8 mouse cellular contexts compared by ENCODE assay signal in the genomic region with DNA sequence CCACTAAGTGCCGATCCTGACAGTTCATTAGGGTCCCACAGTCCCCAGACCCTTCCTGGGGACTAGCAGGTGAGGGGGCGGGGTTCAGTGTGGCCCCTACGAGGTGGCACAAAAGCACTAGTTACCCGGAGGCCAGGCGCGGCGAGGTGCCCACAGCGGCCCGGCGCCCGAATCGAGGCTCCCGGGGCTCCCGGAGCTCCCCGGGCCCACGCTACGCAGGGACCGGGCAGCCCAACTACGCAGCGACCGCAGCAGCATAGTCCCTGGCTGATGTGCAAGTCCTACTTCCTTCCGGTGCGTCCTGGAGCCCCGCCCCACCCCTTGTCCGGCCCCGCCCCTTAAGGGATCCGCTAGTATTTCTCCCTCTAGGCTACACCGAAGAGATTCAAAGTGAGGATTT. TPM values are rescaled to one million over a fixed set of nuclear protein-coding genes. Genes with fewer than 3 reads are reported as not detected.
DNase-seq lines count a peak whose midpoint lies in the region; ATAC-seq lines count a peak whose summit lies in the region.

Gene Tk2 (minus strand): TSS at position 283 of the 400 bp plus-strand sequence.

- peak within 1 kb of the TSS; percentile 87 for H3K9ac ChIP-seq in hindbrain, embryonic 13.5 days

- peak; percentile 93 for ATAC-seq in hindbrain, embryonic 13.5 days (ENCODE audit: low FRiP score)

- peaks cover 26% of the 10 kb centered on the region for H3K4me1 ChIP-seq in hindbrain, embryonic 13.5 days (replicated peaks)

- H3K4me2 ChIP-seq in hindbrain, embryonic 13.5 days: peak within 1 kb of the TSS; percentile 91

- H3K9me3 ChIP-seq in hindbrain, embryonic 13.5 days: no peaks in the 10 kb centered on the region

- peak within 1 kb of the TSS; percentile 80 for H3K4me3 ChIP-seq in hindbrain, embryonic 13.5 days

- peak; percentile 81 for DNase-seq in T-cell, adult 2 months (ENCODE audit: low spot score)
- peak; percentile 71 to 85 for DNase-seq in cerebellum, postnatal 25 days
- DNase-seq in frontal cortex, postnatal 25 days (ENCODE audit: low spot score in 2 of 2): peak; percentile 52 to 68
- DNase-seq in layer of hippocampus, postnatal 36 days: peak; percentile 68 to 78
- peak; percentile 76 for DNase-seq in lung, postnatal 25 days (ENCODE audit: low spot score)
- DNase-seq in retina, adult 2 months (ENCODE audit: low read depth, low spot score): peak; percentile 55
- peak; percentile 78 for DNase-seq in thymus, postnatal 25 days

- H3K27me3 ChIP-seq in hindbrain, embryonic 13.5 days: no peaks in the 10 kb centered on the region

- H3K36me3 ChIP-seq in hindbrain, embryonic 13.5 days: peaks cover 21% of the 10 kb centered on the region

- H3K27ac ChIP-seq in hindbrain, embryonic 13.5 days: peak within 1 kb of the TSS; percentile 45; the same call in 1 of the 2 replicates

- under 1% methylated on average over 28 of the region's 28 CpGs for WGBS in hindbrain, embryonic 13.5 days

RNA-seq across cellular contexts. Expression of gene Tk2, which starts in this region (rescaled TPM):
- 45.7 TPM in 2 replicates for polyA plus RNA-seq in hindbrain, embryonic 13.5 days (2015; fragmentation: Nextera tagmentation; extraction: Ambion mirVana)
- 10 to 100 TPM; 35.5 to 38.6 TPM for total RNA-seq in layer of hippocampus, postnatal 36 days (2021)

Comparison
In these comparisons a context has a peak if more than half of its experiments do, and no peak if none do; other contexts are left out.
1. Peak in every context shown above with its lines: DNase-seq, ATAC-seq, H3K4me3 ChIP-seq and H3K27ac ChIP-seq.